Mouse (Mus musculus): ENCODE measurements around the gene Exoc2. TPM values are rescaled to one million over a fixed set of nuclear protein-coding genes. Genes with fewer than 3 reads are reported as not detected.
A peak's percentile ranks its signal among the peaks of the same experiment; 100 is the strongest.

The Exoc2 gene
- polyA plus RNA-seq, 1 experiment from 2014 or later = 44.5 TPM

- no peak for ATAC-seq (ENCODE audit: low FRiP score)
Observed at GRCm38 (mm10) chr13:30809240-30809639, 164.7 kb downstream of the Exoc2 start.

DNA sequence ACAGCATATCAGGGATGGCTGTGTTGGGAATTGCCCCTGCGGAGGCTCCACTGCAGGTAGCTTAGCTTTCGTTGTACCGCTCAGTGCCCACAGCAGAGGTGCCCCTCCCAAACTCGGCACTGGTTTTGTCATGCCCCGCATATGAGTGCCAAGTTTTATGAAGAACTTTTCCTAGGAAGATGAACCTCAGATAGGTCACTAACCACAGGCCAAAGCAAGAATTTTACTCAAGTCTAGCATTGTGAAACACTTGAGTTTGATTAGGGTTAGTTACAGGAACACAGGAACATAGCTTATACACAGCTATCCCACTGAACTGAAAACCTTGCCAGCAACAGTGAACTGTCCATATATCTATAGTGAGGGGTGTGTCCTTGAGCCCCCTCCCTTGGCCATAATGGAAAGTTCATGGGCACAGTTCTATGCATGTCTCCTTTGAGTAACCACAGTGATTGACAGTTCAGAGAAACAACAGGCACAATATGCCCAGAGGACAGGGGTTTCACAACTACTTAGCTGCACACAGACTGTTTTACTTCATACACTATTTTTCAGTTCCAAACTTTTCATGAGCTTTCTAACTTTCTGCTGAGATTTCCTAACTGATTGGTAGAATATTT, 171.4 kb downstream of the Exoc2 start:
- 88% methylated on average over 5 of the region's 5 CpGs for WGBS
- Histone ChIP-seq H3K27ac (replicated peaks) (no peak overlapping the region), H3K4me1 (no peaks in the 10 kb centered on the region), H3K4me3 (replicated peaks) (no peak overlapping the region), H3K36me3 (no peaks in the 10 kb centered on the region), H3K4me2 (no peak overlapping the region), H3K27me3 (replicated peaks) (no peaks in the 10 kb centered on the region), H3K9me3 (replicated peaks) (no peaks in the 10 kb centered on the region), H3K9ac (replicated peaks) (no peak overlapping the region)
- ATAC-seq (ENCODE audit: low FRiP score) = peak; percentile 35; the same call in 1 of the 2 replicates

More at GRCm38 (mm10) chr13:30809240-30809639, 164.7 kb downstream of the Exoc2 start:
- H3K9me3 ChIP-seq (replicated peaks) = no peaks in the 10 kb centered on the region
- H3K4me2 ChIP-seq = no peak overlapping the region
- H3K36me3 ChIP-seq = peaks cover 9% of the 10 kb centered on the region; the same call in 1 of the 2 replicates
- H3K4me1 ChIP-seq = no peaks in the 10 kb centered on the region
- 80% methylated on average over 7 of the region's 7 CpGs for WGBS
- H3K27me3 ChIP-seq (replicated peaks) = no peaks in the 10 kb centered on the region
- H3K27ac ChIP-seq (replicated peaks) = no peak overlapping the region
- H3K4me3 ChIP-seq (replicated peaks) = no peak overlapping the region
- H3K9ac ChIP-seq (replicated peaks) = no peak overlapping the region

GRCm38 (mm10) chr13:30801886-30802285, 172.0 kb downstream of the Exoc2 start:
- Histone ChIP-seq H3K4me3 (replicated peaks) (no peak overlapping the region), H3K36me3 (no peaks in the 10 kb centered on the region), H3K27me3 (replicated peaks) (no peaks in the 10 kb centered on the region), H3K4me1 (no peaks in the 10 kb centered on the region), H3K4me2 (no peak overlapping the region), H3K9me3 (replicated peaks) (no peaks in the 10 kb centered on the region), H3K9ac (replicated peaks) (no peak overlapping the region), H3K27ac (replicated peaks) (no peak overlapping the region)
- WGBS = 84% methylated on average over 4 of the region's 4 CpGs
- no peak for ATAC-seq (ENCODE audit: low FRiP score)

GRCm38 (mm10) chr13:30795960-30796359, 177.9 kb downstream of the Exoc2 start:
- WGBS = 90% methylated on average over 4 of the region's 4 CpGs
- ATAC-seq (ENCODE audit: low FRiP score) = no peak
- Histone ChIP-seq H3K27me3 (replicated peaks) (no peaks in the 10 kb centered on the region), H3K4me1 (no peaks in the 10 kb centered on the region), H3K9me3 (replicated peaks) (no peaks in the 10 kb centered on the region), H3K27ac (replicated peaks) (no peak overlapping the region), H3K4me2 (no peak overlapping the region), H3K4me3 (replicated peaks) (no peak overlapping the region), H3K36me3 (no peaks in the 10 kb centered on the region), H3K9ac (replicated peaks) (no peak overlapping the region)

DNA sequence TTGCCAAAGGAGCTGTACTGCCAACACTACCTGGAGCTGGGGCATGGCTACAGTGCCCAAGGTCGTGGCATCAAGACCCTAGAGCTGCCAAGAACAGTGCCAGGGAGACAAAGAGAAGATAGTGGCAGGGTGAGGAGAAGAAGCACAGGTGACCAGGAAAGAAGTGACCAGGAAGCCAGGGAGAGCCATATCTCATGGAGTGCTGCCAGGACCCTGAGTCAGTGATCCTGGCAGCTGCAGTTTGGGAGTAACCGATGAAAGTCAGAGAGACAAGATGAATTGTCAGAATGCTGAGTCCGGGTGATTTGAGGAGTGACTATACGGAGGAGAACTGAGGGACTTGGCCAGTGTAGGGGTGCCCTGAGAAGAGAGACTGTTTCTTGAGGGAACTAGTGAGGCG, 180.3 kb downstream of the Exoc2 start:
- Histone ChIP-seq H3K4me3 (replicated peaks) (no peak overlapping the region), H3K9ac (replicated peaks) (no peak overlapping the region), H3K4me2 (no peak overlapping the region), H3K4me1 (no peaks in the 10 kb centered on the region), H3K27me3 (replicated peaks) (no peaks in the 10 kb centered on the region), H3K36me3 (no peaks in the 10 kb centered on the region), H3K27ac (replicated peaks) (no peak overlapping the region), H3K9me3 (replicated peaks) (no peaks in the 10 kb centered on the region)
- WGBS = 87% methylated on average over 5 of the region's 5 CpGs
- ATAC-seq (ENCODE audit: low FRiP score) = no peak

- H3K4me3 ChIP-seq (replicated peaks) = no peak overlapping the region
- no peaks in the 10 kb centered on the region for H3K27me3 ChIP-seq (replicated peaks)
- WGBS = 92% methylated on average over 4 of the region's 4 CpGs
- H3K9me3 ChIP-seq (replicated peaks) = no peaks in the 10 kb centered on the region
- no peak overlapping the region for H3K27ac ChIP-seq (replicated peaks)
- H3K4me1 ChIP-seq = no peaks in the 10 kb centered on the region
- no peaks in the 10 kb centered on the region for H3K36me3 ChIP-seq
- H3K9ac ChIP-seq (replicated peaks) = no peak overlapping the region
- ATAC-seq (ENCODE audit: low FRiP score) = no peak
- H3K4me2 ChIP-seq = no peak overlapping the region
Observed at GRCm38 (mm10) chr13:30793196-30793595, 180.7 kb downstream of the Exoc2 start.

- no peak for ATAC-seq (ENCODE audit: low FRiP score)
- WGBS = 83% methylated on average over 3 of the region's 3 CpGs
Observed at GRCm38 (mm10) chr13:30792741-30793140, 181.2 kb downstream of the Exoc2 start.

DNA sequence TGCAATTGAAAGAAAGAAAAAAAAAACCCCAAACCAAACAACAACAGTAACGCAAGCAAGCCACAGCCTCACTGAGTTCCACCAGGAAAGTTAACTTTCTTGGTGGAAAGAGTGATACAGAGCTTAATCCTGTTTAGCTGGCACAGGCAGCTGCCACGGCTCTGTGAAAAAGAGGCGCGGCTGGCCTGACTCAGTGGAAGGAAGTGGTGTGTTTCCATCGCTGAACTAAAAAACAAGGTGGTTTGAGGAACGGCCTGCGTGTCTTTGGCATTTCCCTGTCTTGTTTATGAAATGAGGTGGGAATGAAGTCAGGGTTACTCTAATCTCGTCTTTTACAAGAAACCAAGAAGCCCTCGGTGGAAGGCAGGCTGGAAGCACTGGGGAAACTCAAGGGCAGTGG, 181.6 kb downstream of the Exoc2 start:
- H3K27me3 ChIP-seq (replicated peaks) = no peaks in the 10 kb centered on the region
- H3K4me2 ChIP-seq = no peak overlapping the region
- H3K27ac ChIP-seq (replicated peaks) = no peak overlapping the region
- WGBS = 91% methylated on average over 9 of the region's 9 CpGs
- H3K9ac ChIP-seq (replicated peaks) = no peak overlapping the region
- H3K36me3 ChIP-seq = no peaks in the 10 kb centered on the region
- no peaks in the 10 kb centered on the region for H3K9me3 ChIP-seq (replicated peaks)
- H3K4me1 ChIP-seq = no peaks in the 10 kb centered on the region
- ATAC-seq (ENCODE audit: low FRiP score) = no peak
- H3K4me3 ChIP-seq (replicated peaks) = no peak overlapping the region

More at GRCm38 (mm10) chr13:30792741-30793140, 181.2 kb downstream of the Exoc2 start:
- no peak overlapping the region for H3K4me2 ChIP-seq
- no peaks in the 10 kb centered on the region for H3K36me3 ChIP-seq
- H3K27me3 ChIP-seq (replicated peaks) = no peaks in the 10 kb centered on the region
- no peak overlapping the region for H3K4me3 ChIP-seq (replicated peaks)
- H3K9ac ChIP-seq (replicated peaks) = no peak overlapping the region
- H3K4me1 ChIP-seq = no peaks in the 10 kb centered on the region
- H3K9me3 ChIP-seq (replicated peaks) = no peaks in the 10 kb centered on the region
- no peak overlapping the region for H3K27ac ChIP-seq (replicated peaks)

GRCm38 (mm10) chr13:30790016-30790415, 183.9 kb downstream of the Exoc2 start:
- no peak overlapping the region for H3K4me2 ChIP-seq

DNA sequence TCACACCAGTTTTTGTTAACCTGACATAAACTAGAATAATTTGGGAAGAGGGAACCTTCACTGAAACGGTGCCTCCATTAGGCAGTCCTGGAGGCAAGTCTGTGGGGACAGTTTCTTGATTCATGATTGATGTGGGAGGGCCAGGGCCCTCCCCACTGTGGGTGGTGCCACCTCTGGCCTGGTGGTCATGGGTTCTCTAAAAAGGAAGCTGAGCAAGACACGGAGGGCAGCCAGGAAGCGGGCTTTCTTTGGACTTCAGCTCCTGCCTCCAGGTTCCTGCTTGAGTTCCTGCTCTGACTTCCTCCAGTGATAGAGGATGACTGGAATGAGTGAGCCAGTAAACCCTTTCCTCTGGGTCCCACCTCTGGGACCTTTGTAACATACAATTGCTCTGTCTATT, 185.5 kb downstream of the Exoc2 start:
- Histone ChIP-seq H3K27ac (replicated peaks) (no peak overlapping the region), H3K4me3 (replicated peaks) (no peak overlapping the region), H3K27me3 (replicated peaks) (no peaks in the 10 kb centered on the region), H3K9ac (replicated peaks) (no peak overlapping the region), H3K4me2 (no peak overlapping the region), H3K4me1 (no peaks in the 10 kb centered on the region), H3K9me3 (replicated peaks) (no peaks in the 10 kb centered on the region), H3K36me3 (no peaks in the 10 kb centered on the region)
- no peak for ATAC-seq (ENCODE audit: low FRiP score)
- 85% methylated on average over 3 of the region's 3 CpGs for WGBS

More at GRCm38 (mm10) chr13:30790016-30790415, 183.9 kb downstream of the Exoc2 start:
- ATAC-seq (ENCODE audit: low FRiP score) = no peak
- no peak overlapping the region for H3K4me3 ChIP-seq (replicated peaks)
- H3K27me3 ChIP-seq (replicated peaks) = no peaks in the 10 kb centered on the region
- no peak overlapping the region for H3K9ac ChIP-seq (replicated peaks)
- H3K36me3 ChIP-seq = no peaks in the 10 kb centered on the region
- H3K9me3 ChIP-seq (replicated peaks) = no peaks in the 10 kb centered on the region
- no peak overlapping the region for H3K27ac ChIP-seq (replicated peaks)
- WGBS = 70% methylated on average over 5 of the region's 5 CpGs
- H3K4me1 ChIP-seq = no peaks in the 10 kb centered on the region

- no peaks in the 10 kb centered on the region for H3K27me3 ChIP-seq (replicated peaks)
- no peak for ATAC-seq (ENCODE audit: low FRiP score)
- no peak overlapping the region for H3K4me3 ChIP-seq (replicated peaks)
- no peaks in the 10 kb centered on the region for H3K36me3 ChIP-seq
- 86% methylated on average over 4 of the region's 4 CpGs for WGBS
- H3K27ac ChIP-seq (replicated peaks) = no peak overlapping the region
- H3K4me1 ChIP-seq = no peaks in the 10 kb centered on the region
- H3K9me3 ChIP-seq (replicated peaks) = no peaks in the 10 kb centered on the region
- no peak overlapping the region for H3K9ac ChIP-seq (replicated peaks)
- H3K4me2 ChIP-seq = no peak overlapping the region
Observed at GRCm38 (mm10) chr13:30787960-30788359, 185.9 kb downstream of the Exoc2 start.

- Histone ChIP-seq H3K4me1 (no peaks in the 10 kb centered on the region), H3K9ac (replicated peaks) (no peak overlapping the region), H3K4me3 (replicated peaks) (no peak overlapping the region), H3K9me3 (replicated peaks) (no peaks in the 10 kb centered on the region), H3K36me3 (no peaks in the 10 kb centered on the region), H3K27ac (replicated peaks) (no peak overlapping the region), H3K27me3 (replicated peaks) (no peaks in the 10 kb centered on the region), H3K4me2 (no peak overlapping the region)
- WGBS = 86% methylated on average over 2 of the region's 2 CpGs
- ATAC-seq (ENCODE audit: low FRiP score) = no peak
Observed at GRCm38 (mm10) chr13:30787556-30787955, 186.3 kb downstream of the Exoc2 start.

- no peaks in the 10 kb centered on the region for H3K27me3 ChIP-seq (replicated peaks)
- WGBS = 53% methylated on average over 2 of the region's 2 CpGs
- H3K4me2 ChIP-seq = no peak overlapping the region
- H3K9ac ChIP-seq (replicated peaks) = no peak overlapping the region
- H3K27ac ChIP-seq (replicated peaks) = no peak overlapping the region
- ATAC-seq (ENCODE audit: low FRiP score) = no peak
- H3K4me1 ChIP-seq = no peaks in the 10 kb centered on the region
- no peaks in the 10 kb centered on the region for H3K36me3 ChIP-seq
- H3K9me3 ChIP-seq (replicated peaks) = no peaks in the 10 kb centered on the region
- no peak overlapping the region for H3K4me3 ChIP-seq (replicated peaks)
Observed at GRCm38 (mm10) chr13:30787036-30787320, 186.9 kb downstream of the Exoc2 start.
